Mouse (Mus musculus): Measurements from ENCODE around the gene Lmo7. TPM values are rescaled to one million over a fixed set of nuclear protein-coding genes. Genes with fewer than 3 reads are reported as not detected.

Gene Lmo7
- polyA plus RNA-seq, 1 experiment from 2014 or later = 1.3 TPM

- no peak overlapping the region for H3K27ac ChIP-seq (ENCODE audit: low read depth, low read length)
- no peaks in the 10 kb centered on the region for H3K9me3 ChIP-seq (ENCODE audit: control insufficient read depth, low read length)
- no peaks in the 10 kb centered on the region for H3K27me3 ChIP-seq (ENCODE audit: control insufficient read depth, insufficient read depth, low read length)
- DNase-seq (ENCODE audit: low spot score) = no peak
- WGBS = 96% methylated on average over 3 of the region's 3 CpGs
- no peak overlapping the region for H3K4me3 ChIP-seq (ENCODE audit: low read depth, low read length)
- H3K4me1 ChIP-seq (replicated peaks; ENCODE audit: control insufficient read depth, insufficient read depth, low read length) = no peaks in the 10 kb centered on the region
- ATAC-seq (replicated peaks; ENCODE audit: low FRiP score) = no peak
- H3K36me3 ChIP-seq (ENCODE audit: control insufficient read depth, insufficient read depth, low read length) = no peaks in the 10 kb centered on the region
- no peak overlapping the region for H3K9ac ChIP-seq (ENCODE audit: low read length)
- no peak overlapping the region for H3K4me2 ChIP-seq (ENCODE audit: low read depth, low read length, severe bottlenecking)
These were observed 54.7 kb downstream of the Lmo7 start for GRCm38 (mm10) chr14:101784315-101784945.

- WGBS = 80% methylated on average over 5 of the region's 5 CpGs
- no peak for DNase-seq (ENCODE audit: low spot score)
- ATAC-seq (replicated peaks; ENCODE audit: low FRiP score) = no peak
These were observed 58.1 kb downstream of the Lmo7 start for GRCm38 (mm10) chr14:101787903-101788302.

GRCm38 (mm10) chr14:101788475-101788874 is 58.7 kb downstream of the Lmo7 start:
- 87% methylated on average over 5 of the region's 6 CpGs for WGBS
- no peak for DNase-seq (ENCODE audit: low spot score)
- H3K9ac ChIP-seq (ENCODE audit: low read length) = no peak overlapping the region
- H3K27me3 ChIP-seq (ENCODE audit: control insufficient read depth, insufficient read depth, low read length) = no peaks in the 10 kb centered on the region
- H3K4me1 ChIP-seq (replicated peaks; ENCODE audit: control insufficient read depth, insufficient read depth, low read length) = no peaks in the 10 kb centered on the region
- H3K36me3 ChIP-seq (ENCODE audit: control insufficient read depth, insufficient read depth, low read length) = no peaks in the 10 kb centered on the region
- no peak overlapping the region for H3K4me2 ChIP-seq (ENCODE audit: low read depth, low read length, severe bottlenecking)
- ATAC-seq (replicated peaks; ENCODE audit: low FRiP score) = no peak
- no peak overlapping the region for H3K27ac ChIP-seq (ENCODE audit: low read depth, low read length)
- no peak overlapping the region for H3K4me3 ChIP-seq (ENCODE audit: low read depth, low read length)
- no peaks in the 10 kb centered on the region for H3K9me3 ChIP-seq (ENCODE audit: control insufficient read depth, low read length)

More at GRCm38 (mm10) chr14:101787903-101788302, 58.1 kb downstream of the Lmo7 start:
- Histone ChIP-seq H3K4me1 (replicated peaks; ENCODE audit: control insufficient read depth, insufficient read depth, low read length) (no peaks in the 10 kb centered on the region), H3K9me3 (ENCODE audit: control insufficient read depth, low read length) (no peaks in the 10 kb centered on the region), H3K4me3 (ENCODE audit: low read depth, low read length) (no peak overlapping the region), H3K36me3 (ENCODE audit: control insufficient read depth, insufficient read depth, low read length) (no peaks in the 10 kb centered on the region), H3K4me2 (ENCODE audit: low read depth, low read length, severe bottlenecking) (no peak overlapping the region), H3K27ac (ENCODE audit: low read depth, low read length) (no peak overlapping the region), H3K27me3 (ENCODE audit: control insufficient read depth, insufficient read depth, low read length) (no peaks in the 10 kb centered on the region), H3K9ac (ENCODE audit: low read length) (no peak overlapping the region)

- no peak overlapping the region for H3K4me2 ChIP-seq (ENCODE audit: low read depth, low read length, severe bottlenecking)
- H3K4me3 ChIP-seq (ENCODE audit: low read depth, low read length) = no peak overlapping the region
- DNase-seq (ENCODE audit: low spot score) (no peak), ATAC-seq (replicated peaks; ENCODE audit: low FRiP score) (no peak)
- 92% methylated on average over 10 of the region's 10 CpGs for WGBS
- H3K9ac ChIP-seq (ENCODE audit: low read length) = no peak overlapping the region
- no peaks in the 10 kb centered on the region for H3K9me3 ChIP-seq (ENCODE audit: control insufficient read depth, low read length)
- H3K4me1 ChIP-seq (replicated peaks; ENCODE audit: control insufficient read depth, insufficient read depth, low read length) = no peaks in the 10 kb centered on the region
- H3K27ac ChIP-seq (ENCODE audit: low read depth, low read length) = no peak overlapping the region
- H3K36me3 ChIP-seq (ENCODE audit: control insufficient read depth, insufficient read depth, low read length) = no peaks in the 10 kb centered on the region
- H3K27me3 ChIP-seq (ENCODE audit: control insufficient read depth, insufficient read depth, low read length) = no peaks in the 10 kb centered on the region
These were observed 64.9 kb downstream of the Lmo7 start for GRCm38 (mm10) chr14:101794553-101795177.

GRCm38 (mm10) chr14:101797930-101798500 is 68.3 kb downstream of the Lmo7 start:
- 83% methylated on average over 5 of the region's 5 CpGs for WGBS
- Histone ChIP-seq H3K27ac (ENCODE audit: low read depth, low read length) (no peak overlapping the region), H3K27me3 (ENCODE audit: control insufficient read depth, insufficient read depth, low read length) (no peaks in the 10 kb centered on the region)

GRCm38 (mm10) chr14:101798766-101799165 is 69.0 kb downstream of the Lmo7 start:
- H3K9ac ChIP-seq (ENCODE audit: low read length) = no peak overlapping the region
- H3K36me3 ChIP-seq (ENCODE audit: control insufficient read depth, insufficient read depth, low read length) = no peaks in the 10 kb centered on the region
- no peaks in the 10 kb centered on the region for H3K27me3 ChIP-seq (ENCODE audit: control insufficient read depth, insufficient read depth, low read length)
- ATAC-seq (replicated peaks; ENCODE audit: low FRiP score) = no peak
- H3K4me1 ChIP-seq (replicated peaks; ENCODE audit: control insufficient read depth, insufficient read depth, low read length) = no peaks in the 10 kb centered on the region
- DNase-seq (ENCODE audit: low spot score) = no peak
- no peak overlapping the region for H3K4me3 ChIP-seq (ENCODE audit: low read depth, low read length)
- WGBS = 72% methylated on average over 2 of the region's 2 CpGs
- no peaks in the 10 kb centered on the region for H3K9me3 ChIP-seq (ENCODE audit: control insufficient read depth, low read length)
- no peak overlapping the region for H3K27ac ChIP-seq (ENCODE audit: low read depth, low read length)
- H3K4me2 ChIP-seq (ENCODE audit: low read depth, low read length, severe bottlenecking) = no peak overlapping the region

More at GRCm38 (mm10) chr14:101797930-101798500, 68.3 kb downstream of the Lmo7 start:
- Histone ChIP-seq H3K9me3 (ENCODE audit: control insufficient read depth, low read length) (no peaks in the 10 kb centered on the region), H3K4me1 (replicated peaks; ENCODE audit: control insufficient read depth, insufficient read depth, low read length) (no peaks in the 10 kb centered on the region), H3K4me2 (ENCODE audit: low read depth, low read length, severe bottlenecking) (no peak overlapping the region), H3K4me3 (ENCODE audit: low read depth, low read length) (no peak overlapping the region), H3K36me3 (ENCODE audit: control insufficient read depth, insufficient read depth, low read length) (no peaks in the 10 kb centered on the region), H3K9ac (ENCODE audit: low read length) (no peak overlapping the region)
- ATAC-seq (replicated peaks; ENCODE audit: low FRiP score) = no peak
- no peak for DNase-seq (ENCODE audit: low spot score)

GRCm38 (mm10) chr14:101801674-101802073 is 71.9 kb downstream of the Lmo7 start:
- no peaks in the 10 kb centered on the region for H3K36me3 ChIP-seq (ENCODE audit: control insufficient read depth, insufficient read depth, low read length)
- WGBS = 76% methylated on average over 1 of the region's 1 CpGs
- no peak overlapping the region for H3K4me2 ChIP-seq (ENCODE audit: low read depth, low read length, severe bottlenecking)
- no peaks in the 10 kb centered on the region for H3K9me3 ChIP-seq (ENCODE audit: control insufficient read depth, low read length)
- no peak for ATAC-seq (replicated peaks; ENCODE audit: low FRiP score)
- no peak overlapping the region for H3K9ac ChIP-seq (ENCODE audit: low read length)
- H3K4me1 ChIP-seq (replicated peaks; ENCODE audit: control insufficient read depth, insufficient read depth, low read length) = no peaks in the 10 kb centered on the region
- no peaks in the 10 kb centered on the region for H3K27me3 ChIP-seq (ENCODE audit: control insufficient read depth, insufficient read depth, low read length)
- no peak for DNase-seq (ENCODE audit: low spot score)
- no peak overlapping the region for H3K4me3 ChIP-seq (ENCODE audit: low read depth, low read length)
- H3K27ac ChIP-seq (ENCODE audit: low read depth, low read length) = no peak overlapping the region

GRCm38 (mm10) chr14:101804119-101804518 is 74.4 kb downstream of the Lmo7 start:
- Histone ChIP-seq H3K27me3 (ENCODE audit: control insufficient read depth, insufficient read depth, low read length) (no peaks in the 10 kb centered on the region), H3K9ac (ENCODE audit: low read length) (no peak overlapping the region), H3K36me3 (ENCODE audit: control insufficient read depth, insufficient read depth, low read length) (no peaks in the 10 kb centered on the region), H3K27ac (ENCODE audit: low read depth, low read length) (no peak overlapping the region), H3K4me2 (ENCODE audit: low read depth, low read length, severe bottlenecking) (no peak overlapping the region), H3K4me3 (ENCODE audit: low read depth, low read length) (no peak overlapping the region), H3K9me3 (ENCODE audit: control insufficient read depth, low read length) (no peaks in the 10 kb centered on the region), H3K4me1 (replicated peaks; ENCODE audit: control insufficient read depth, insufficient read depth, low read length) (no peaks in the 10 kb centered on the region)
- no peak for ATAC-seq (replicated peaks; ENCODE audit: low FRiP score)
- DNase-seq (ENCODE audit: low spot score) = no peak
- WGBS = 80% methylated on average over 4 of the region's 4 CpGs
